Mouse (Mus musculus) stomach, postnatal 0 days (tissue): ENCODE data around the gene Spag5. TPM values are rescaled to one million over a fixed set of nuclear protein-coding genes. Genes with fewer than 3 reads are reported as not detected.
"Not testable (repeated sequence)": the region's sequence is repeated elsewhere in the genome, so short reads cannot be mapped to it uniquely, and the experiment has no call there.

ENCODE experiments used
- ATAC-seq: fragments of 200-750 bp; cut with Nextera tagmentation; 2 replicates; pipeline ENCODE4 v1.8.0; 2017; ENCODE audit not compliant: low FRiP score, low TSS enrichment
- DNase-seq: peaks from one replicate; pipeline ENCODE4 v3.0.0-alpha.2; 2016; ENCODE audit warnings: low spot score
- H3K27ac ChIP-seq: fragments of 300-500 bp; sonication (generic); replicated peaks from 2 replicates; pipeline ENCODE4 v1.5.1; 2014; ENCODE audit warnings: mild to moderate bottlenecking, control low read depth
- H3K27me3 ChIP-seq: fragments of 300-500 bp; sonication (generic); 2 replicates; pipeline ENCODE4 v1.6.1; 2014; ENCODE audit warnings: low read length; ENCODE audit not compliant: control insufficient read depth, insufficient read depth
- H3K36me3 ChIP-seq: fragments of 300-500 bp; sonication (generic); 2 replicates; pipeline ENCODE4 v1.6.1; 2014; ENCODE audit warnings: low read length, mixed read lengths; ENCODE audit not compliant: control insufficient read depth, insufficient read depth
- H3K4me1 ChIP-seq: fragments of 300-500 bp; sonication (generic); replicated peaks from 2 replicates; pipeline ENCODE4 v1.6.1; 2014; ENCODE audit warnings: antibody characterized with exemption; ENCODE audit not compliant: control insufficient read depth, insufficient read depth
- H3K4me2 ChIP-seq: fragments of 300-500 bp; sonication (generic); replicated peaks from 2 replicates; pipeline ENCODE4 v1.6.1; 2014; ENCODE audit warnings: low read depth, mild to moderate bottlenecking, control low read depth, moderate library complexity
- H3K4me3 ChIP-seq: fragments of 300-500 bp; sonication (generic); 2 replicates; pipeline ENCODE4 v1.5.1; 2014; ENCODE audit warnings: low read depth, low read length, control low read depth
- H3K9ac ChIP-seq: fragments of 300-500 bp; sonication (generic); 2 replicates; pipeline ENCODE4 v1.6.1; 2014; ENCODE audit warnings: mild to moderate bottlenecking, low read length, control low read depth, mixed read lengths
- H3K9me3 ChIP-seq: fragments of 300-500 bp; sonication (generic); 2 replicates; pipeline ENCODE4 v1.6.1; 2016; ENCODE audit warnings: low read length; ENCODE audit not compliant: control insufficient read depth
- CTCF ChIP-seq: IDR thresholded peaks from 2 replicates; pipeline ENCODE4 v1.5.1; 2016; ENCODE audit warnings: antibody characterized with exemption, low read depth, mild to moderate bottlenecking, moderate library complexity
- EP300 ChIP-seq: optimal IDR thresholded peaks from 2 replicates; pipeline ENCODE3; 2016; ENCODE audit warnings: antibody characterized with exemption
- WGBS: fragments of 180-500 bp; shearing (Covaris S2); extraction: QIAGEN DNeasy Blood & Tissue Kit; methylation state at CpG from one replicate; pipeline ENCODE4 v1.1.7; 2014; 5-methylcytosine and 5-hydroxymethylcytosine counted together
- polyA plus RNA-seq: library from polyadenylated mRNA; unstranded; fragments of >200 nt; fragmentation: Nextera tagmentation; extraction: Ambion mirVana; gene quantifications from 2 replicates; pipeline ENCODE4 v1.2.1, GENCODE M21; 2015

The Spag5 gene
- polyA plus RNA-seq, 1 experiment from 2014 or later, result 5.7 TPM

- no peak for TF ChIP-seq EP300
- TF ChIP-seq CTCF, result no peak
- Histone ChIP-seq H3K9me3 (no peaks in the 10 kb centered on the region), H3K4me1 (no peaks in the 10 kb centered on the region), H3K27me3 (no peaks in the 10 kb centered on the region), H3K4me2 (no peak overlapping the region), H3K4me3 (no peak overlapping the region), H3K9ac (no peak overlapping the region), H3K27ac (peak overlapping the region; percentile 46), H3K36me3 (peaks cover 18% of the 10 kb centered on the region)
- DNase-seq (no peak), ATAC-seq (no peak)
- WGBS, result 74% methylated on average over 6 of the region's 6 CpGs
Observed at GRCm38 (mm10) chr11:78265571-78265970, 35.8 kb upstream of the Spag5 start.

GRCm38 (mm10) chr11:78271986-78272385, 29.3 kb upstream of the Spag5 start:
- 84% methylated on average over 13 of the region's 13 CpGs for WGBS
- Histone ChIP-seq H3K27ac (no peak overlapping the region), H3K9me3 (no peaks in the 10 kb centered on the region), H3K4me3 (no peak overlapping the region), H3K27me3 (no peaks in the 10 kb centered on the region), H3K4me2 (no peak overlapping the region), H3K4me1 (no peaks in the 10 kb centered on the region), H3K36me3 (peaks cover 44% of the 10 kb centered on the region), H3K9ac (no peak overlapping the region)
- ATAC-seq (no peak), DNase-seq (no peak)
- TF ChIP-seq CTCF (no peak), EP300 (no peak)

GRCm38 (mm10) chr11:78275596-78275995, 25.7 kb upstream of the Spag5 start:
- DNase-seq (no peak), ATAC-seq (no peak)
- H3K27ac ChIP-seq, result no peak overlapping the region
- no peak overlapping the region for H3K4me3 ChIP-seq
- no peak overlapping the region for H3K4me2 ChIP-seq
- no peak overlapping the region for H3K9ac ChIP-seq
- H3K27me3 ChIP-seq, result no peaks in the 10 kb centered on the region
- peaks cover 48% of the 10 kb centered on the region for H3K36me3 ChIP-seq
- H3K9me3 ChIP-seq, result no peaks in the 10 kb centered on the region
- TF ChIP-seq EP300 (no peak), CTCF (no peak)
- no peaks in the 10 kb centered on the region for H3K4me1 ChIP-seq
- WGBS, result 100% methylated on average over 1 of the region's 1 CpGs

DNA sequence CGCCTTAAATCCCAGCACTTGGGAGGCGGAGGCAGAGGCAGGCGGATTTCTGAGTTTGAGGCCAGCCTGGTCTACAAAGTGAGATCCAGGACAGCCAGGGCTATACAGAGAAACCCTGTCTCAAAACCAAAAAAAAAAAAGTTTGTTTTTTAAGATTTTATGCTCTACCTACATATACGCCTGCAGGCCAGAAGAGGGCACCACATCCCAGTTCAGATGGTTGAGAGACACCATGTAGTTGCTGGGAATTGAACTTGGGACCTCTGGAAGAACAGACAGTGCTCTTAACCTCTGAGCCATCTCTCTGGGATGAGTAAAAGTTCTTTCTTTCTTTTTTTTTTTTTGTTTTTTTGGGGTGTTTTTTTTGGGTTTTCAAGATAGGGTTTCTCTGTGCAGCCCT, 25.2 kb upstream of the Spag5 start:
- not testable (repeated sequence) for H3K4me2 ChIP-seq, DNase-seq, H3K9me3 ChIP-seq, H3K27ac ChIP-seq, ATAC-seq, H3K27me3 ChIP-seq, H3K4me3 ChIP-seq, H3K9ac ChIP-seq, H3K4me1 ChIP-seq
- H3K36me3 ChIP-seq, result peaks cover 51% of the 10 kb centered on the region
- peak; percentile 52 for TF ChIP-seq CTCF
- WGBS, result 96% methylated on average over 4 of the region's 4 CpGs

GRCm38 (mm10) chr11:78278853-78279252, 22.5 kb upstream of the Spag5 start:
- Histone ChIP-seq H3K36me3 (peaks cover 37% of the 10 kb centered on the region), H3K4me2 (no peak overlapping the region), H3K27ac (no peak overlapping the region), H3K27me3 (no peaks in the 10 kb centered on the region), H3K4me1 (no peaks in the 10 kb centered on the region), H3K9me3 (no peaks in the 10 kb centered on the region), H3K9ac (no peak overlapping the region), H3K4me3 (no peak overlapping the region)
- 81% methylated on average over 7 of the region's 7 CpGs for WGBS
- no peak for TF ChIP-seq CTCF
- TF ChIP-seq EP300, result no peak
- DNase-seq (no peak), ATAC-seq (no peak)

DNA sequence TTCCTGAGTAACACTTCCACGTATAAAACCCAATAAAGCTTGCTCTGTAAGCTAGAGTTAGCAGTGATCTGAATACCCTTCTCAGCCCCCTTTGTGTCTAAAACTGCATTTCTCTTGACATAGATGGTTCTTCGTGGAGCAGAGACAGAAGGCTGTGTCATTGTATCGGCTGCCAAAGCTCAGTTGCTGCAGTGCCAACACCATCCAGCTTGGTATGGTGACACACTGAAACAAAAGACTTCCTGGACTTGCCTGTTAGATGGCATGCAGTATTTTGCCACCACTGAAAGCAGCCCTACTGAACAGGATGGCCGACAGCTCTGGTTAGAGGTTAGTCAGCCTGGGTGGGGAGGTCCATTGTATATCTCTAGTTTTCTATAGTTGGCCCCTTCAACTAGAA, 21.7 kb upstream of the Spag5 start:
- Histone ChIP-seq H3K9ac (no peak overlapping the region), H3K36me3 (peaks cover 41% of the 10 kb centered on the region), H3K4me2 (no peak overlapping the region), H3K9me3 (no peaks in the 10 kb centered on the region), H3K4me3 (no peak overlapping the region), H3K27me3 (no peaks in the 10 kb centered on the region), H3K27ac (no peak overlapping the region), H3K4me1 (no peaks in the 10 kb centered on the region)
- no peak for TF ChIP-seq EP300
- no peak for TF ChIP-seq CTCF
- ATAC-seq (no peak), DNase-seq (no peak)
- 84% methylated on average over 4 of the region's 4 CpGs for WGBS
